Mouse (Mus musculus): ENCODE results near the gene Nav2.

DNA sequence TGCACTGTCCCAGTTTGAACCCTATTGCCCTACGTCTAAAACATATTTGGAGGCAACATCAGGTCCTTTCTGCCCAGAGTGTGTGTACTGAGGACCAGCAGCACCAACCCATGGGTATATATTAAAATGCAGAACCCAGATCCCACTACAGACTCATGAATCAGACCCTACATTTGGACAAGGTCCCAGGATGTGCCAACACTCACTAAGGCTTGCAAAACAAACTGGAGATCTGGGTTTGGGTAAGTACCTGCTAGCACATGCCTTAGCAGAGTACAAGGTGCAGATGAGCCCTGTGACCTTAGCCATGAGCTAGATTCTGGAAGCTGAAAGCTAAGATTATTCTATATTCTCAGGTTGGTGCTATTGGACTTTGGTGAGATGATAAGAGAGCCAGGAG lies 192.8 kb downstream of the Nav2 start:
- TF ChIP-seq GATA1 (IDR thresholded peaks at IDR 0.05; ENCODE audit: borderline replicate concordance, low read length) (no peak), FLI1 (IDR thresholded peaks at IDR 0.05; ENCODE audit: low read length) (no peak)
